Mouse (Mus musculus) cerebellum, postnatal 36 days (tissue): ENCODE measurements around the gene Gm49450.
"Not testable (repeated sequence)": the region's sequence is repeated elsewhere in the genome, so short reads cannot be mapped to it uniquely, and the experiment has no call there.

ENCODE experiments used
- DNase-seq, 2 experiments: peaks; one replicate each; pipeline ENCODE4 v3.0.0; 2021 to 2022; ENCODE audit warnings: mixed read lengths in 2 of 2

Gene Gm49450

DNA sequence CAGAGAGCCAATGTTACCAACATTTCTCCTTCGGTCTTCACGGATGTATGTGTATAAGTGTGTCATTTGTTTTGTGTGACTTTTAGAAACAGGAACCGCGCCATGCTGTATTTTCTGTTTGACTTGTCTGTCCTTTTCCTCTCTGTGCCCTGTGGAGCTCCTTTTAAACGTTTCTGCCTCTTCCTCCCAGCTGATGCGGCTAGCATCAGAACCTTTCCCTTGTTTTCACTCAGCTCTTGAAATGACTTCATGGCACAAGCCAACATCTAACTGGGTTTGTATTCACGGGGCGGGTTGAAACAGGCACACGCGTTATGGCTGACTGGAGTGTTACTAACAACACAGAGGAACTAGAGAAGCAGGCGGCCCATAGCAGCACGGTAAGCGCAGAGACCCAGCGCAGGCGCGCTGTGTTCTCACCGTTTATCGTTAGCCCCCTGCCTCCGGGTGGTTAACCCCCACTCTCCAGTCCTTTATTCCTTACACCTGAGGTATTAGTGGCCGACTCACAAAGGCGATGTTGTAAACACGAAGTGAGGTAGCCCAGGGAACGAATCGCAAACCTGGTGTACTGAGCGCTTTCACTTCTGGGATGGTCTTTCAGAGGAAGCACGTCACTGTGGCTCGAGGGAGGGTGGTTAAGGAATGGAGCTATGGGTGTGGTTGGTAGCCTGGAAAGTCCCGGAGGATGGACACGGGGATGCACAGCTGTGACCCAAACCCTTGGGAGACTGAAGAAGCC lies 32.1 kb upstream of the Gm49450 start:
- DNase-seq = peak; percentile 75 to 82

DNA sequence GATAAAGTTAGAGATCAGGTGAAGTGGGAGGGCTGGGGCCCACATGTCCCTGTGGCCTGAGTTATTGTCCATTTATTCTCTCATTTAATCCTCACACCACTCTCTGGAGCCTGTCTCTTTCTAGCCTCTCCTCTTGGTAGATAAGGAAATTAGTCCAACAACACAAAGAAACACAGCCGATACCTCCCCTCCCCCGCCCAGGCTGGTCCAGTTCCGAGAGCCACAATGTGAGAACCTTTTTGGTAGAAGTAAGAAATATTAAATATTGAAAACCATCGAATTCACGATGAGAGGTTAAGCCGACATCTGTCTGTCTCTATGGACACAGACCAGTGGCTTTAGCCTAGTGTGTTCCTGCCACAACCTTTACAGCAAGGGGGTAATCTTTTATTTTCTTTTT lies 31.3 kb upstream of the Gm49450 start:
- no peak for DNase-seq

DNA sequence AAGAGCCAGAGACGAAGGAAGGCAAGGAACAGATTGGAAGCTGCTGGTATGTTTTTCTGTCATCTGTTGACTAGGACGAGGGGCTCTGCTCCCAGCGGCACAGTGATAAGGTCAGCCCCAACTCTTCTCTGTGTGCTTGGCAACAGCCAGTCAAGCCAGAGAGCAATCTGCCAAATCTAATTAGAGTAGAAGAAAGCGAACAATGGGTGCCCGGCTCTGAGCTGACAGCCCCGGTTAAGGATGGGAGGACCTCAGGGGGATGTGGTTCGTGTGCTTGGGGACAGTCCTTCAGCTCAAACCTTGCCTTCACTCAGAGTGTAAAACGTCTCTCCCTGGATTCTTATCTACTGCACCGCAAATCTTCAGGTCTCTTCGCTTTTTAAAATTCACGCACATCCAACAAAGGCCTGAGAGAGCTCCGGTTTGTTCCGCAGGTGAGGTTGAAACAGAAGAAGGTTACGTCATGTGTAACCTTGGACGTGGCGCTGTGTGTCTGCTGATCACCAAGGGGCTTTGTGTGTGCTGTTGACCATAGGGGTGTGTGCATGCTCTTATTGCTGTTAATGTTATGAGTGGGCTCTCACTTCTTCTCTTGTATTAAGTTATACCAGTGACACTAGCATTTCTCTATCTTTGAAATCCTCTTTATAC lies 30.2 kb upstream of the Gm49450 start:
- no peak for DNase-seq

DNA sequence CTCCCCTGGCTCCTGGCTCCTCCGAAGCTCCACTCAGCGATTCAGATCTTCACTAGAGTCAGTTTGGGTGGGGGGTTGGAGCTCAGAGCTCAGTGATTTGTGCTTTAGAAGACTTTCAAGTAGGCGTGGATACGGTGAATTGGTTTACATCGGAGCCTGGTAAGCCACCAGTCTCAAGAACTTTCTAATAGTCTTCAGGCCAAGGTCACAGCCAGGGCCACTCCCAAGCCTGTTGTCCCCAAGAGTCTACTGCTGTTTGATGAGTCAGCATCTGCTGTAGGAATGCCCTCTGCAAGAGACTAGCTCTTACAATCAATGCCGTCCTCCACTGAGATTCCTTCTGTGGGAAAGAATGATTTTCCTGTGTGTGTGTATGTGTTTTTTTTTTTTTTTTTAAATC lies 28.7 kb upstream of the Gm49450 start:
- no peak for DNase-seq

DNA sequence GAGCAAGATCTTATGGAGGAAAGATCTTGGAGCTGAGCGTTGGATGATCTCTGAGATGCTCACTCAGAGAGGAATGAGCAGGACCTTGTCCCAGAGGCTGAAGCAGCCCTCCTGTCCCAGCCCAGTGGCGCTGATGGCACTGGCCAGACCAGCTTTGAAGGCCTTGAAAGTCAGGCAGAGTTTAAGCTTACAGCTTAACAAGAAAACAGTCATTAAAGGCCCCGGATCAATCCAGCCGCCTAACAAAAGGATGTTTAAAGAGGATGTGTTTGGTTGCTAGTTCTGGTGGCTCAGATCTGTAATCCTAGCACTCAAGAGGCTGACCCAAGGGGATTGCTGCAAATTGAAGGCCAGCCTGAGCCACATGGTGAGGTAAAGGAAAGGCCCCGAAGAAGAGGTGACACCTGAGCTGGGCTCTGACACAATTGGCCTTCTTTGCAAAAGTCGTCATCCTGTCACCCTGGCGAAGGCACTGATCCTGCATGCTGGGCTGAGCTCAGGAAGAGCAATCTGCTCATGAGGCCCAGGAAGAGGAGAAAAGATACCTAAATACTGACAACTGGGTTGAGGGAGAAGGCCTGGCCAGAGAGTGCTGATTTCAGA lies 26.8 kb upstream of the Gm49450 start:
- DNase-seq = no peak

DNA sequence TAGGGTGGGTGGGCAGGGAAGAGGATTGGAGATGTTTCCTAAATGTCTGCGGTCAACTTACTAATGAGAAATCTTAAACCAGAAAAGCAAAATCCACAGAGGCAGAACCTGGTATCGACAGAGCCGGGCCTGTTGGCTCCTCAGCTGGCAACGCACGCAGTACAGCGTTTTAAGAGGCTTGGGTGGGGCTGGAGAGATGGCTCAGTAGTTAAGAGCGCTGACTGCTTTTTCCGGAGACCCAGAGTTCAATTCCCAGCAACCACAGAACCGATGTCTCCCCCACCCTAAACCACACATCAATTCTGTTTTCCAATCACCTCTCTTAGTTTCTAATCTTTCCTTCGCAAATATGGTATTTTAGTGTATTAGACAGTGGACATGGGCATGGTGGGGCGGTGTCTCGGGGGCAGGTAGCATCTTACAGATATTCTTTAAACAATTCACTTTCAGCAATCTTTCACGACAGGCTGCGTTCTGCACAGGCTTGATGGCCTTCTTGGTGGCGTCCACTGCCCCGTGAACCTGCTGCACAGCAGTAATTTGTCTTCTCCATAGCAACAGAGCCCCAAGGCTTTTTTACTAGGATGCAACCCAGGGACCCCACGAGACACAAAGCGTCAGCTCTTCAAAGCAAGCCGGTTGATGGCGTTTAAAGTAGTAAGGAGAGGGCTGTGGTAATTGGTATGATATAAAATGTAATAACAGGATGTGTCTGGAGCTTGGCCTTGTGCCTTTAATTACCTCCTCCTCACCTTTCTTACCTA lies 25.2 kb upstream of the Gm49450 start:
- DNase-seq = no peak

DNA sequence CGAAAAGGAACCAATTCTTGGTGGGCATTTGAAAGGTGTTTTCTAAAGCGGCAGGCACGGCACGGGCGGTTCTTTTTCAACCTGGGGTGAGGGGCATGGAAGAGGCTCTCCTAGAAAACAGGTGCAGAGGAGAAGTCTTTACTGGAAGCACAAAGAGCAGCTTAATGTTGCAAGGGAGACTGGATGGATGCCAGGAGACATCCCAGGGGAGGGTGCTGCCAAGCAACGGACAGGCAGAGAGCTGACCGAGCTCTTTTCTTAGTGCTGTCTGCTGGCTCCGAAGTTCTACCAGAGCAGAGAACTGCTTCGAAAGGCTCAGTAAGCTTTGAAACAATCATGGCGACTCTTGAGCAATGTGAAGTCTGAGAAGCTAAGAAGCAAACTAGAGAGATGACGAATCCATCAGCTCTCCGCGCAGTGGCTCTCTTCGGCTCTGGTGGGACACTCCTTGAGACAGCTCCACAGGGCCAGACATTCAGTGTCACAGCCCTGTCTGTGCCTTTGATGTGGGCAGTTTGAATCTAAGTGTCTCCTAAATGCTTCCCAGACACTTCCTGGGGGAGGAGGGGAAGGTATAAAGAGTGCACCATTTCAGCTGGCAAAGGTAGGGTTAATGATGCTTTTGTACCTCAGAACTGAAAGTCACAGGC lies 24.5 kb upstream of the Gm49450 start:
- peak; percentile 51 to 56 for DNase-seq

DNA sequence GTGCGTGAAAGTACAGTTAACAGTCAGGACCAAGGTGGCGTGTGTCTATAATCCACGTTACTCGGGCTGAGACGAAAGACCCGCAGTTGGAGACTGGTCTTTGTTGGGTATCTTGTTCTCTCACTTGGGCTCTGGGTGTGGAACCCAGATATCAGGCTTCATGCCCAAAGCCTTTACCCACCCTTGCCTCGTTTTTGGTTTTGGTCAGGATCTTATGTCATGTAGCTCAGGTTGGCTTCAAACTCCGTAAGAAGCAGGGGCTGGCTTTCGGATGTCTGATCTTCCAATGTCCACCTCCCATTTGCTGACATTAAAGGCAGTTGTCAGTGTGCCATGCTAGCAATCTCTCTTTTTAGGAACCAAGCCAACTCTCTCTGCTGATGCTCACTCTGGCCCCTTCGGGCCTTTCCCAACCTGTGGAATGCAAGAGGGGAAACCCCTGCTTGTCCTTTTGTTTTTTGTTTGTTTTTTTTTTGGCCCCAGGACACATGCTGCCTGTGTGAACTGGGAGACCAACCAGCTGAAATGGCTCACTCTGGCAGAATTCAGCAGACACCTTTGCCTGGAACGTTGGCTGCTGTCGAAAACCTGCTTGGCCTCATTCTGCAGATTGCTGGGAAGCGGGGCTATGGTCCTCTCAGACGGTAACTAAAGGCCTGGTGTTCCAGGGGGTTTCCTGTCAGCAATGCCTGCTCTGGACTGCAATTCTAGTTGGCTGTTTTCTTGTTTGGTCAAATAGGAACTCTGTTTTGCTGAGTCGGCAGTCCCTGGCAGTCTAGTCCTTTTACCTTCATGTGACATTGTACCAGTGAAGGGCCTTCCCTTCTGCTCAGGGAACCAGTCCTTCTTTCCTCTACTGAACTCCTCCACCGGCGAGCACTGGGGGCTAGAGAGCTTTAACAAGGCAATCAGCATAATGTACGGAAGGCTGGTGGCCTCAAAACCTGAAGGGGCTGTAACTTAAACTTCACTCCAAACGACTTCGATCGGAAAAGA lies 23.7 kb upstream of the Gm49450 start:
- no peak for DNase-seq

DNA sequence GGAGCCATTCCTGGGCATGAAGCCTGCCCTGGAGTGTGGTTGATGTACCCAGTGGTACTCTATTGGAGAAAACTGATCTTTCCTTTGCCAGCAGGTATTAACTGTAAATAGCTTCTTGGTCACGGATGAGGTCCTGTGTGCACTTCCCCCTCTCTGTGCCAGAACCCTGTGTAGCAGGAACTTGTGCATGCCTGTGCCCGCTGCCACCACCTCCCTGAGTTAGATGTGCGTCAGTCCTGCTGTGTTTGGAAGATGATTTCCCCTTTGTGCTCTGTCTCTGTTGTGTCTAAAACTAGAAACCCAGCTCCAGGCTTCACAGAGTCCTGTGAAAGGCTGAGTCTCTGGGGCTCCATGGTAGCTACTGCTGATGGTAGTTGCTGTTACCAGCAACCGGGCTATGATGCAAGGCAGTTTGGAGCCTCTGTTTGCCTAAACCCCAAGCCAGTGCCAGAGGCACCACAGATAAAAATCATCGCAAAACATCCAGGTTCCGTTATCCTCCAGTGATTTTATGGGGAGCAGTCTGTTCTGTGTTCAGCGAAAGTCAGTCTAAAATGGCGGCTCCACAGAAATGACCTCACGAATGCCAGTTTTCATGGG lies 19.8 kb upstream of the Gm49450 start:
- DNase-seq = peak in 1 of 2 experiments; percentile 38

DNA sequence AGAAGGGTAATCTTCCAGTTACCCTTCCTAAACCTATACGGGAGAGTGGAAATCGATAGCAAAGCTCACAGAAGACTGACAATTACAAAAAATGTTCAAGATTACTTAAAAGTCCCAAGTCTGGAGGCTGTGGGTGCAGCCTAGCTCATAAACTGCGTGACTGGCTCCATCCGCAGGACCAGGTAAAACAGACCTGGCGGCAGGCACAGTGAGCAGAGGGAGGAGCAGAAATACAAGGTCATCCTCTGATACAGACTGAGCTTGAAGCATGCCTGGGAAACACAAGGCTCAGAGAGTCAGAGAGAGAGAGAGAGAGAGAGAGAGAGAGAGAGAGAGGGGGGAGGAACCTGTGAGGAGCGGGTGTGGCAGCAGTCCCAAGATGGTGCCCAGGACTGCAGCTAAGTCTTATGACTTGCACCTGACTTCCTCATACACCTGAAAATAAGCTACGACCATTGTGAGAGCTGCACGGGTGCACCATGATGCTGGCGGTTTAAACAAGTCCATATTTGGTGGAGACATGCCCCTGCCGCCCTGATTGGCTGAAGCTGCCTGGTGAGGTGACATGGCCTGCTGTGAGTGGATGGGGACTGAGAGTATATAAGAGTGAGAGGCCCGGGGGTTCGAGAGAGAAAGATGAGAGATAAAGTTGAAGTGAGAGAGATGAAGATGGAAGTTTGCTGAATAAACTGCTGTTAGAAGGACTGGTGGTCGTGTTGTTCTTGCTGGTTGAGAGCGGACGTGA lies 18.4 kb upstream of the Gm49450 start:
- DNase-seq = not testable (repeated sequence)

DNA sequence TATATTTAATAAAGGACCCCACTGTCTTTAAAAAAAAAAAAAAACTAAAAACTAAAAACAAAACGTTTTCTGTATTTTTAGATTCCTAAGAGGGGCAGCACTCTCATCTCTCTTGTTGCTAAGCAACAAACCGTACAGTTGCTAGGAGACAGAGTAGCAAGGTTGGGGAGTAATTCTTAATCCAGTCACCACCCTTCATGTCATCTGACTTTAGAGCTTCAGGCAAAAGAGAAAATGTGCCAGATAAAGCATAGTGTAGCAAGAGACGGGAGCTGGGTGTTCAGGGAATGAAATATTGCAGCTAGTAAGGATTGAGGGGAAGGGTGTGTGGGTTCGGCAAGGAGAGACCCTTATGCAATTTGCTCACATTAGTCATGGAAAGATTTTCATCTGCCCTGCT lies 17.8 kb upstream of the Gm49450 start:
- DNase-seq = no peak

DNA sequence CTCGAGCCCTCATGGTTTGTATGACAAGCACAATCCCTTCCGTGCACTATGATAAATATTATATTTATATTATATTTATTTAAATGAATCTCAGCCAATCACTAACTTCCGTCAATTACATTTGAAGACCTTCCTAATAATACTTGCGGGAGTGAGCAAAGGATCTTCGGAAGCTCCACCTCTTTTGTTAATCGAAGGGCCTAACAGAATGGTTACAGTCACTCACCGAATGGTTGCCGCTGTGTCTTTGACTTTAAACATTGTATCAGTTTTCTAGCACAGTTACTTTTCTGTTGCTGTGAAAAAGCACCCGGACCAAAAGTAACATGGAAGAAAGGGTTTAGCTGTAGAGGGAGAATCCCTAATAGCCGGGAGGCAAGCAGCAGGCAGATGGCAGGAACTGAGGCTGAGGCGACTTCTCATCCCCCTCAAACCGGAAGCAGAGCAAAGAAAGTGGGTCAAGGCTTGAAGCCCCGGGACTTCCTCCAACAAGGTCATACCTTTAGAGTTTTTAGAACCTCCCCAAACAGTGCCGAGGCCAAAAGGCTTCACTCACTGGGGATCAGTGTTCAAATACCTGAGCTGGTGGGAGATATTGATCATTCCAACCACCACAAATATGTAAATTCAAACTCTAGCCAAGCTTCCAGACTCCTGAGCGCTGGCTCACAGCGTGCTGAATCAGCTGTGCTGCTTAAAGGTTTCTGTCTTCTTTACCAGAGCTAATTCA lies 16.2 kb upstream of the Gm49450 start:
- DNase-seq = no peak

DNA sequence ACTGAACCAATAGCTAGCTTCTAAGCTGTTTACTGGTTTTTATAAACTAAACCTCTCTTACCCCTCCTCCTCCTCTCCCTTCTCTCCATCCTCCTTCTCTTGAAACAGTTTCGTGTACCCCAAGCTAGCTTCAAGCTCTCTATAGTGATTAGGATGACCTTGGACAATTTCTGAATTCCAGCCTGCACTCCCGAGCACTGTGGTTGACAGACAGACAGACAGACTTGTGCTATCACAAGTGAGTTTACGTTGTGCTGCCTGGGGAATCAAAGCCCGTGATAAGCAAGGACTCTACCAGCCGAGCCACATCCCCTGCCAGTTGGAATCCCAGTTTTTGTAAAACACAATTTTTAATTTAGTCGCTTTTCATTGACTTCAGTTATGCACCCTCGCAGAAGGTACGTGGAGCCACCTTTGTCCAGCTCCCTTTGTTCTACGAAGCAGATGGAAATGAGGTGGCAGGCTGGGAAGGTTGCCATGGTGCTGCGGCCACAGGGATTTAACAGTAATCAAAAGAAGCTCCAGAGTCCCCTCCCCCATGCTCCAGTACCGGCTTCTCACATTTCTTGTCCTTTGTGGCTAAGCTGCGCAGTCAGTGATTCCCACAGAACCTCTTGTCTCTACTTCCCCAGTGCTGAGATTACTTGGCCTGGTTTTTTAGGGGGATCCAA lies 15.5 kb upstream of the Gm49450 start:
- peak; percentile 81 for DNase-seq

DNA sequence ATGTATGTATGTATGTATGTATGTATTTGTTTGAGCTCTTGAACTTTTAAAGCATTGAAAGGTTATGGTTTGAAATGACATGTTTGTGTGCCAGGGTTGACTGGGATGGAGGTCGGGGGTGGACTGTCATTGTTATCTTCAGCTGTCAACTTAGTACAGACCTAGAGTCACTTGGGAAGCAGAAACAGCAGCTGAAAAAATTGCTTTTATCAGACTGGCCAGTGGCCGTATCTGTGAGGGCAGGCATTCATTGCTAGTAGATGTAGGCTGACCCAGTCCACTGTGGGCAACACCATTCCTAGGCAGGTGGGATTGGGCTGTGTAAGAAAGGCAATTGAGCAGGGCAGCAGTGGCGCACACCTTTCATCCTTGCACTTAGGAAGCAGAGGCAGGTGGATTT lies 6.2 kb upstream of the Gm49450 start:
- no peak for DNase-seq

DNA sequence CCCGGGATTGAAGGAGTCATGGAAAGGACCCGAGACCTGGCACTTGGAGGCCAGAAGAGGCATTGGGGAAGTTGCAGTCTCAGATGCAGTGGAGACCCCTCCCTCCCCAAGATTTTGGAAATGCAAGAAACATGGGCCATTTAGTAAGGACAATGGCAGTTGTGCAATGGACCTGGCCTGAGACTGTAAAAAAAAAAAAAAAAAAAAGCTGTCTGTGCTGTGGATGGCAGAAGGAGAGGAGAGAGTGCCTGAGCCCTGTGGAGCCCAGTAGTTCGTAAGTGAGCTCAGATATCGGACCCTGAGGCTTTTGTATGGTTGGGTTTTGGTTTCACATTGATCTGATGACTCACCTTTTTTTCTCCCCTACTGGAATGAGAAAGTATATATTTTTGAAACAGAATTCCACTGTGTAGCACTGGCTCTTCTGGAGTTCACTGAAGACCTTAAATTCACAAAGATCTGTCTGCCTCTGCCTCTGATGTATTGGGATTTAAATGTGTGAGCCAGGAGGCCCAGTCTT lies 5.6 kb upstream of the Gm49450 start:
- DNase-seq = no peak

DNA sequence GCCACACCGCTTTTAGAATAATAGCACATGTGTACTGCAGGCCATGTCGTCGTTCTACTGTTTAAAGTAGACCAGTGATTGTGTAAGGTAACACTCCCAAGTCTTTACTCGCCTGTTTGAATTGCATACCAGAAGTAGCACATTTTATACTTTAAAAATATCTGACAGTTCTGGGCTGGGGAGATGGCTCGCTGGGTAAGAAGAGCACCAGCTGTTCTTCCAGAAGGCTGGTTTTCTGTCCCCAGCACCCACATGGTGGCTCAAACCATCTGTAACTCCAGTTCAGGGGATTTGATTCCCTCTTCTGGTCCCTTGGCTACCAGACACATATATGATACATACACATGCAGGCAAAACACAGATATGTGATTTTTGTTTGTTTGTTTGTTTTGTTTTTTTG lies 4.1 kb upstream of the Gm49450 start:
- DNase-seq = no peak

DNA sequence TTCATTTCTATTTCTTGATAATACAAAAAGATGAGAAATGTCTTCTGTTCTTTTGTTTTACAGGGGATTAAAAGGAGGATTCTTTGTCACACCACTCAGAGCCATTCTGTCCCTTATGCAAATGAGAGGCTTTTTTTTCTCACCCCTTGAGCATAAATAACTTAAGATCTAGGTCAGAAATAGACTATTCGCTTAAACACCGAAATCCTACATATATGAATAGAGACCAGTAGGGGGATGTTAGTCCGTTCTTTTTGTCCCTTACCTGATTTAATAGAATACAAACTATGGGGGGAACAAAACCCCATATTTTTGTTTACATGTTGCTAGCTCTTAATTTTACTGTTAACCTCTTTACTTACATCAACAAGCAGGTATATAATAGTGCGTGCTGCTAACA lies 2.6 kb upstream of the Gm49450 start:
- no peak for DNase-seq

DNA sequence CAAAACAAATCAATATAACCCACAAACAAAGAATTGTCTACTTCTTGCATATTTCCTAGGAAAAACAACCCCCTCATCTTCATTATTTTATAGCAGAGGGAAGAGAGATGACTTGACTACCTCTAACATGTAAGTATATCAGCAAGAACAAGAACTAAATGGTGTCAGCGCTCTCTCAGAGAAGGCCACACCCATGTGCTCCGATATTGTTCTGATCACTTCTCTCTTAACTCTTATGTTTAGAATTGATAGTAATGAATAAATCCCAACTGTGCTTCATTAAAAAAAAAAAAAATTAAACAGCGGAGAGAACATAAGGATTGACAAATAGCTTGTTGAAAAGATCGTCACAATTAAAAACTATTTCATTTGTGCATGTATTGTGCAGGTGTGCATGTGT lies 2.0 kb upstream of the Gm49450 start:
- DNase-seq = no peak
